Mouse (Mus musculus) spleen, postnatal 14 days (tissue): ENCODE measurements at regions not wholly inside any gene's neighbourhood (a gene's known extent, or its start where the extent isn't known, plus 50 kb on each side); places are given as distances from the start of the nearest gene placed in this dataset.
"Not testable (repeated sequence)": the region's sequence is repeated elsewhere in the genome, so short reads cannot be mapped to it uniquely, and the experiment has no call there.

Source experiments
- DNase-seq, 2 experiments: peaks; one replicate each; pipeline ENCODE4 v3.0.0; 2021 to 2022; ENCODE audit warnings: low spot score in 2 of 2

DNA sequence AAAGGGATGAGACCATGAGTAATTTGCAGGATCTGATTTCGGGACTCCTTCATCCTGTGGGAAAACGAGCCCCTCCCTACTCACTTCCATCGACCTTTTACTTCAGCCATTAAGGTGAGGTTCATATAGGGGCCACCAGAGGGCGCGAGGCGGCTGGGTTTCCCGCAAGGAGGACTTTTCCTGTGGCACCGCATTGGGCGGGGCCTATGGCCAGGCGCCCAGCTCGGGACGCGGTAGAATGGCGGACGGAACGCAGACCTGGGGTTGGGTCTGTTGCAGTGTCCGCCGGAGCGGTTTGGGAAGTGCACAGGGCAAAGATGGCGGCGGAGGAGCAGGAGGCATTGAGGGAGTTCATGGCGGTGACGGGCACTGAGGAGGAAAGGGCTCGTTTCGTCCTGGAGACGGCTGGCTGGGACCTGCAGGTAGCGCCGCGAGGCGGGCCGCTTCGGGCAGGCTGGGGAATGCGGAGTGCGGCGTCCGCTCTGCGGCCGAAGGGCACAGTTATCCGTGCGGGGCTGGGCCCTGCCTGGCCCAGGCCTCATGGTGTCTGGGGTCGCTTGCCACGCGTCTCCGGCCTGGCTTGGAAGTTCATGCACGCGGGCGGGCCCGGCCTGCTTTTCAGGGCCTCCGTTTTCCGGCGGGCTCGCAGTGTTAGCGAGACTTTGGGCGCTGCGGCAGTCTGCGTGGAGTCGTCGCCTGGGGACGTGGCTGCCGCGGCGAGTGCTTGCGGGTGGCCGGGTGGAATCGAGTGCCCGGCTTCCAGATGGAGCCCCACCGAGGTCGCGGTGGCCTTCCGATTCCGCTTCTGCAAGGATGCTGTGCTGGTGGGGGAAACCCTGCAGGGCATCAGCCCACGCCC is 219.1 kb downstream of the Gm31371 start:
- peak; percentile 98 to 100 for DNase-seq

DNA sequence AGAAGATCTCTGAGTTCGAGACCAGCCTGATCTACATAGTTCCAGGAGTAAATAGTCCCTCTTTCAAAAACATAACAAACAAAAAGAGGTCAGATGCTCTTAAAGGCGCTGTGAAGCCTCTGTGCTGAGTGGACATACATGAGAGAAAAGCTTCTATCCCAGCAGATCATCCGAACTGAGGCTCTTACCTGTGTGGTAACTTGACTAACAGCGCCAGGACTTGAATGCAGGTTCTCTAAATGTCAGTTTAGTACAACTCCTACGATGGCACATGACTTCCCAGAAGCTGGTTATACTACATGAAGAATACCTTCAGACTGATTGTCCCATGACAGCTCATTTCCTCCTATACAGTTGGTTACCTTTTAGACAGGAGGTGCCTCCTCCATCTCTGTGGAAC is 220.4 kb downstream of the Gm31371 start:
- DNase-seq, result not testable (repeated sequence)

DNA sequence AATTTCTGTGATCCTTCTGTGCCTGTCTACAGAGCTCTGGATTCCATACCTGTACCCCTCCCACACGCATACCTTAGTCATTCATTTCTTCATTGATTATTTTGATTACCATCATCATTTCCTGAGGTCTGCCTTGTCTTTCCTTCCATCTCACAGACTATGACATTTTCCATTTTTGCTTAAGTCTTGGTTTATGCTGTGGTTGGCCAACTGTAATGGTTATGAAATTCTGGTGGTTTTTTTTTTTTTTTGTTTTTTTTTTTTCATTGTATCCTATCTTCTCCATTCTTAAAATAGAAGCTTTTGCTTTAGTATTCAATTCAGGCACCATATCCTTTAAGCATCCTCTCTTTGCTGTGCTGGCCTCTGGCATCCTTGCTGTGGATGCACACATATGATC is 227.4 kb downstream of the Gm15319 start:
- DNase-seq, result not testable (repeated sequence)

DNA sequence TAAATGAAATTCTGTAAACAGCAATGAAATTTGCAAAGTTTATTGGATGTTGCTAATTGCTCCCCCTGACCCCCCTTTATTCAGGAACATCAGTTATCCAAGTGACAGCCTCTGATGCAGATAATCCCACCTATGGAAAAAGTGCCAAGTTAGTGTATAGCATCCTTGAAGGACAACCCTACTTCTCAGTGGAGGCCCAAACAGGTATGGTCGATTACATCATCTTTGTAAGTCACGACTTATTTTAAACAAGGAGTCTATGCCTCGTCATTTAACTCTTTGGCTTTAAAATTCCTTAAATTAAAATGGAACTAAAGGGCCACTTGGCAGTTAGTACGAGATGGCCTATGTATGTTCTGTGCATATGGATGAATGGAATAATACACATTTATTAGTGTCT is 217.6 kb downstream of the Gm15319 start:
- not testable (repeated sequence) for DNase-seq

DNA sequence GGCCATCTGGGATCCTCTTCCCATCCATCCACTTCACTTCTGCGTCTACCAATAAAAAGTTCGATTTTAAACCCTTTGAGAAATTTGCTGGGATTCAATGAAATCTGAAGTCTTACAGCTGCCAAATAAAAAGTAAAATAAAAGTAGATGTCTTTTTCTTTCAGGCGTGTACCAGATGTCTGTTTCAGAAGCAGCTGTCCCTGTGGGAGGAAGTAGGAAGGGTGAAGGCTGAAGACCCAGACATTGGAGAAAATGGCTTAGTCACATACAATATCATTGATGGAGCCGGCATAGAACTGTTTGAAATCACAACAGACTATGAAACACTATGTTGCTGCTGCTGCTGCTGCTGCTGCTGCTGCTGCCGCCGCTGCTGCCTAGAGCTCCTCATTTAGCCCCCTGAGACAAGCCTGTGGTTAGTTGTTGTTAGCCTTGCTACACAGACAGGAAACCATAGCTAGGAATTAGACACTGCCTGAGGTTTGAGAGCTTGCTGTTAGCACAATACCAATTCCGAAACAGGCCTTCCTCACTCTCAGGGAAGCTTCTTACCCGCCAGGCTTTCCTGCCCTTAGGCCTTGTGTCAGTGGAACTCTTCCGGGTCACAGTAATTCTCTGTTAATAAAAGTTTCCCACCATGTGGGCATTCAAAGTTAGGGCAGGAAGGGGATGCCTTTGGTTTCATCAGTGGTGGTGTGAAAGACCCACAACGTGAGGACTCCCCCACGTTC is 211.5 kb downstream of the Gm15319 start:
- DNase-seq, result not testable (repeated sequence)

DNA sequence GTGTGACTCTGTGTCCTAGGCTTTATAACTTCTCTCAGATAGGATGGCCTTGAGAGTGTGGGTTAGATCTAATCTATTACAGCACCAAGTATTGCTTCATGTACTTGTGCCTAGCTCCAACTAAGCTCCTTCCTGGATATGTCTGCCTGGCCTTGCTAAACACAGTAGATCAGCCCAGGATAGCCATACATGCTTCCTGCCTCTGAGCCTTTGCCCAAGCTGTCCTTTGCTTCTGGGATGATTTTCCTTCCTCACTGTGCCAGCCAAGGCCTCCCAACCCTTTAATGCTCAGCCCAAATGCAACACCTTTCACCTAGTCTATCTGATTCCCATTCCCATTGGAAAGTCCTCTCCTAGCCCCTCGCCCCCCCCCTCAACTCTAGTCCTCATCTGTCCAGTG is 208.9 kb downstream of the Gm15319 start:
- not testable (repeated sequence) for DNase-seq
